Mouse (Mus musculus) ES-E14 (cell line): Measurements from ENCODE around the gene Mtnr1b. TPM values are rescaled to one million over a fixed set of nuclear protein-coding genes. Genes with fewer than 3 reads are reported as not detected.

Experiments
- DNase-seq: peaks from one replicate; pipeline ENCODE4 v3.0.0-alpha.2; 2013; ENCODE audit warnings: low read depth, low spot score
- H3K27ac ChIP-seq: 2 replicates; pipeline ENCODE4 v1.5.1; 2012; ENCODE audit warnings: low read depth, mild to moderate bottlenecking, low read length, moderate library complexity, mixed read lengths; ENCODE audit not compliant: poor library complexity, insufficient read depth, severe bottlenecking
- H3K36me3 ChIP-seq: 2 replicates; pipeline ENCODE4 v1.6.1; 2012; ENCODE audit warnings: mild to moderate bottlenecking, low read length, moderate library complexity, mixed read lengths; ENCODE audit not compliant: control insufficient read depth, poor library complexity, insufficient read depth, severe bottlenecking
- H3K4me1 ChIP-seq, 2 experiments: fragments of 150-350 bp in 1 of 2; sonication (generic) in 1 of 2; 2 replicates each; pipeline ENCODE4 v1.6.1; 2012; ENCODE audit warnings: low read length in 2 of 2, mild to moderate bottlenecking in 1 of 2, mixed read lengths in 1 of 2; ENCODE audit not compliant: control insufficient read depth in 2 of 2, insufficient read depth in 2 of 2, poor library complexity in 1 of 2
- H3K4me3 ChIP-seq, 2 experiments: fragments of 150-350 bp in 1 of 2; sonication (generic) in 1 of 2; 2 replicates each; pipeline ENCODE4 v1.5.1; 2012; ENCODE audit warnings: low read length in 2 of 2, low read depth in 1 of 2, mild to moderate bottlenecking in 1 of 2, mixed read lengths in 1 of 2; ENCODE audit not compliant: insufficient read depth in 1 of 2, poor library complexity in 1 of 2, severe bottlenecking in 1 of 2
- H3K9ac ChIP-seq: 2 replicates; pipeline ENCODE4 v1.6.1; 2012; ENCODE audit warnings: low read depth, mild to moderate bottlenecking, low read length, mixed read lengths; ENCODE audit not compliant: poor library complexity, insufficient read depth, severe bottlenecking
- H3K9me3 ChIP-seq: fragments of 150-350 bp; sonication (generic); 2 replicates; pipeline ENCODE4 v1.6.1; 2012; ENCODE audit warnings: low read depth, mild to moderate bottlenecking, low read length; ENCODE audit not compliant: control insufficient read depth, insufficient read depth
- CHD2 ChIP-seq: IDR thresholded peaks from 2 replicates; pipeline ENCODE4 v1.6.1; 2014; ENCODE audit warnings: mild to moderate bottlenecking, low read depth, low read length, inconsistent platforms
- HCFC1 ChIP-seq: IDR thresholded peaks from 2 replicates; pipeline ENCODE4 v1.6.1; 2012; ENCODE audit warnings: low read length, inconsistent platforms, borderline replicate concordance; ENCODE audit not compliant: insufficient read depth
- MAFK ChIP-seq: IDR thresholded peaks from 2 replicates; pipeline ENCODE4 v1.6.1; 2014; ENCODE audit warnings: mild to moderate bottlenecking, low read depth, low read length, inconsistent platforms; ENCODE audit not compliant: insufficient read depth
- ZC3H11A ChIP-seq: IDR thresholded peaks from 2 replicates; pipeline ENCODE4 v1.6.1; 2012; ENCODE audit warnings: low read depth, mild to moderate bottlenecking, inconsistent platforms, low read length, borderline replicate concordance
- ZNF384 ChIP-seq: IDR thresholded peaks from 2 replicates; pipeline ENCODE4 v1.6.1; 2012; ENCODE audit warnings: low read depth, low read length, inconsistent platforms
- in situ Hi-C, 2 experiments: fragments of 600-800 bp; cut with MboI; formaldehyde crosslinking; loops; one replicate each; pipeline ENCODE4 v1.15.1; 2025; ENCODE audit warnings: low sequenced_read_pairs in 2 of 2, inconsistent platforms in 1 of 2; ENCODE audit not compliant: unreplicated experiment in 2 of 2
- total RNA-seq: library from RNA; depleted of rRNA; stranded (reverse); fragments of 300-350 nt; gene quantifications from 2 replicates; pipeline ENCODE4 v1.2.3, GENCODE M21; 2012

Mtnr1b gene
- total RNA-seq, 1 experiment = not detected

DNA sequence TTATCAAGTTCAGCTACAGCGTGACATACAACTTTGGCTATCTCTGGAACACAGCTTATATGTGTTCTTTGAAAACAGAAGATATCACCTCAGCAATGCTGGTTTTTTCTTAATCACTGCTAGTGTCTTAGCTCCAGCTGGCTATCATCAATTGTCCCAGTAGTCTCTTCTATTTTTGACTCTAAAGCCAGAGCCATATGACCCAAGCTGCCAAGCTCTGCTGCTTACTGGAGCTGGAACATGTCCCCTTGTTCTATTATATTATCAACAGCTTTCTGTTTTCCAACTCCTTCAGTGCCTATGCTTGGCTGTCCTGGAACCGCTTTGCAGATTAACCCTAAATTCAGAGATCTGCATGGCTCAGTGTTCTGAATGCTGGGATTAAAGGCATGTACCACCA, 70.1 kb downstream of the Mtnr1b start:
- no peaks in the 10 kb centered on the region for H3K4me1 ChIP-seq
- H3K4me3 ChIP-seq = no peak overlapping the region
- in situ Hi-C loops = no loop called here
- H3K9me3 ChIP-seq = no peaks in the 10 kb centered on the region
- H3K27ac ChIP-seq = no peak overlapping the region
- no peaks in the 10 kb centered on the region for H3K36me3 ChIP-seq
- TF ChIP-seq ZC3H11A = no peak
- no peak for TF ChIP-seq MAFK
- TF ChIP-seq CHD2 = no peak
- TF ChIP-seq ZNF384 = no peak
- no peak overlapping the region for H3K9ac ChIP-seq
- no peak for DNase-seq

GRCm38 (mm10) chr9:15802413-15803027, 71.8 kb downstream of the Mtnr1b start:
- no peaks in the 10 kb centered on the region for H3K4me1 ChIP-seq
- no peak overlapping the region for H3K27ac ChIP-seq
- H3K9ac ChIP-seq = no peak overlapping the region
- no peak for DNase-seq
- H3K36me3 ChIP-seq = no peaks in the 10 kb centered on the region
- no peak for TF ChIP-seq MAFK
- no peak overlapping the region for H3K4me3 ChIP-seq
- in situ Hi-C loops = no loop called here
- H3K9me3 ChIP-seq = no peaks in the 10 kb centered on the region

GRCm38 (mm10) chr9:15800402-15800801, 74.0 kb downstream of the Mtnr1b start:
- in situ Hi-C loops = no loop called here

DNA sequence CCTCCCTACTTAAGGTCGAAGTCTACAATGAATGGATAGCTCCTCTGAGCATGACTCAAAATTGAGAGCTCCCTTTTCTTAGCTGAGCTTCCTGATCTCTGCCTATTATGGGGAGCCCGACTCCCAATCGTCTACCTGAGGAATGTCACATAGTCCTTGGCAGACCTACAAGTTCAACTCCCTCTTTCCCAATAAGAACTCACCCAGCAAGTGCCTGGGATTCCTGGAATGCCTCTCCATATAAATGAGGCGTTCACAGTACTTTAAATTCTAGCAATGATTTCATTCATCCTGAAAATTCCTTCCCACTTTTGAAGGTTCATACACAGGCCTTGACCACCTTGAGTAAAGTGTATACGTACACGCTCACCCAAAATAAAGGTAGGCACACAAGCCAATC, 79.9 kb downstream of the Mtnr1b start:
- no peaks in the 10 kb centered on the region for H3K9me3 ChIP-seq
- DNase-seq = no peak
- in situ Hi-C loops = no loop called here

More at GRCm38 (mm10) chr9:15800402-15800801, 74.0 kb downstream of the Mtnr1b start:
- no peak overlapping the region for H3K27ac ChIP-seq
- H3K9me3 ChIP-seq = no peaks in the 10 kb centered on the region
- H3K4me3 ChIP-seq = no peak overlapping the region
- no peaks in the 10 kb centered on the region for H3K36me3 ChIP-seq
- no peaks in the 10 kb centered on the region for H3K4me1 ChIP-seq
- TF ChIP-seq HCFC1 (no peak), ZC3H11A (no peak), MAFK (no peak), ZNF384 (no peak), CHD2 (no peak)
- DNase-seq = no peak
- no peak overlapping the region for H3K9ac ChIP-seq

DNA sequence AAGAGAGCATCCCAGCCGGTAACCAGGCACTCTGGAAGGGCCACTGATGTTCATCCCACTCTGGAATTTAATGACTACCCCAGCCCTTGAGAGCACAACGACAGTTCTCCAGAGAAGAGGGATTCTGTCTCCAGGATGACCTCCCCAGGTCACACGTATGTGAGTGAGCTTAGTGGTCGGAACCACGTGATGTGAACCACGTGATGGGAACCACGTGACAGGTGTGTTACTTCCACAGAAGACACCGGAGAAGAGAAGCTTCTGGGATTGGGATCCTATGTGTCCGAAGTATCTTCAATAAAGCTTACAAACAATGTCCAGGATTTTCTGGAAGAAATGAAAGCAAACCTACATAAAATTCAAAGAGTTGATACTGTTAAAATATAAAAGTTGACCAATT, 82.3 kb downstream of the Mtnr1b start:
- no peak for DNase-seq
- no peak for TF ChIP-seq MAFK
- TF ChIP-seq CHD2 = no peak
- TF ChIP-seq ZNF384 = no peak
- TF ChIP-seq ZC3H11A = no peak
- no peak for TF ChIP-seq HCFC1
- Histone ChIP-seq H3K27ac (no peak overlapping the region), H3K4me3 (no peak overlapping the region), H3K4me1 (no peaks in the 10 kb centered on the region), H3K36me3 (no peaks in the 10 kb centered on the region), H3K9me3 (no peaks in the 10 kb centered on the region), H3K9ac (no peak overlapping the region)
- in situ Hi-C loops = no loop called here

More for the DNA sequence above, 79.9 kb downstream of the Mtnr1b start:
- no peak for TF ChIP-seq CHD2
- TF ChIP-seq ZC3H11A = no peak
- TF ChIP-seq ZNF384 = no peak
- TF ChIP-seq HCFC1 = no peak
- no peak for TF ChIP-seq MAFK
- Histone ChIP-seq H3K4me3 (no peak overlapping the region), H3K9ac (no peak overlapping the region), H3K27ac (no peak overlapping the region), H3K36me3 (no peaks in the 10 kb centered on the region), H3K4me1 (no peaks in the 10 kb centered on the region)
